Mouse (Mus musculus) kidney, adult 11 months (tissue): ENCODE measurements at regions not wholly inside any gene's neighbourhood (a gene's known extent, or its start where the extent isn't known, plus 50 kb on each side); places are given as distances from the start of the nearest gene placed in this dataset.

Experiments
- DNase-seq: peaks from one replicate; pipeline ENCODE4 v3.0.0; 2022

- DNase-seq = no peak
Observed at GRCm38 (mm10) chr2:30698758-30699535, 104.1 kb downstream of the Cstad start.

- no peak for DNase-seq
Observed at GRCm38 (mm10) chr2:30697851-30698250, 103.0 kb downstream of the Cstad start.

GRCm38 (mm10) chr2:30695771-30696456 lies 101.1 kb downstream of the Cstad start:
- peak; percentile 76 for DNase-seq

GRCm38 (mm10) chr2:30695041-30695440 lies 100.2 kb downstream of the Cstad start:
- DNase-seq = peak; percentile 54

- DNase-seq = peak; percentile 91
Observed at GRCm38 (mm10) chr2:30693206-30694035, 98.6 kb downstream of the Cstad start.

- no peak for DNase-seq
Observed at GRCm38 (mm10) chr2:30692561-30693205, 97.8 kb downstream of the Cstad start.

GRCm38 (mm10) chr2:30691857-30692560 lies 97.2 kb downstream of the Cstad start:
- peak; percentile 66 for DNase-seq

GRCm38 (mm10) chr2:30690925-30691856 lies 96.4 kb downstream of the Cstad start:
- no peak for DNase-seq

- DNase-seq = peak; percentile 73
Observed at GRCm38 (mm10) chr2:30690307-30690706, 95.5 kb downstream of the Cstad start.

- no peak for DNase-seq
Observed at GRCm38 (mm10) chr2:30688402-30688801, 93.6 kb downstream of the Cstad start.

- peak; percentile 49 for DNase-seq
Observed at GRCm38 (mm10) chr2:30687121-30687551, 92.3 kb downstream of the Cstad start.

- no peak for DNase-seq
Observed at GRCm38 (mm10) chr2:30686359-30686758, 91.5 kb downstream of the Cstad start.

GRCm38 (mm10) chr2:30685137-30685860 lies 90.5 kb downstream of the Cstad start:
- DNase-seq = peak; percentile 49

GRCm38 (mm10) chr2:30684461-30684860 lies 89.6 kb downstream of the Cstad start:
- DNase-seq = no peak

GRCm38 (mm10) chr2:30682146-30682825 lies 87.4 kb downstream of the Cstad start:
- DNase-seq = no peak

GRCm38 (mm10) chr2:30681642-30682041 lies 86.8 kb downstream of the Cstad start:
- DNase-seq = no peak

GRCm38 (mm10) chr2:30679041-30679440 lies 84.2 kb downstream of the Cstad start:
- no peak for DNase-seq

GRCm38 (mm10) chr2:30677498-30677897 lies 82.7 kb downstream of the Cstad start:
- DNase-seq = no peak

- DNase-seq = peak; percentile 52
Observed at GRCm38 (mm10) chr2:30676833-30677459, 82.1 kb downstream of the Cstad start.
